ENCODE assay signal across 7 mouse cellular contexts in genomic region chr8:94999004-94999403, GRCm38 (mm10). TPM values are rescaled to one million over a fixed set of nuclear protein-coding genes. Genes with fewer than 3 reads are reported as not detected.
DNase-seq lines count a peak whose midpoint lies in the region; ATAC-seq lines count a peak whose summit lies in the region.

No protein-coding gene starts in this region.

- no peaks in the 10 kb centered on the region for H3K9me3 ChIP-seq in embryonic facial prominence, embryonic 12.5 days
- H3K9me3 ChIP-seq in forebrain, embryonic 13.5 days (replicated peaks) = no peaks in the 10 kb centered on the region
- no peaks in the 10 kb centered on the region for H3K9me3 ChIP-seq in hindbrain, embryonic 15.5 days

- H3K4me1 ChIP-seq in embryonic facial prominence, embryonic 12.5 days = peaks cover 16% of the 10 kb centered on the region
- H3K4me1 ChIP-seq in forebrain, embryonic 13.5 days = peaks cover 59% of the 10 kb centered on the region
- H3K4me1 ChIP-seq in hindbrain, embryonic 15.5 days (replicated peaks) = peaks cover 84% of the 10 kb centered on the region

- ATAC-seq in embryonic facial prominence, embryonic 12.5 days (ENCODE audit: insufficient number of reproducible peaks, insufficient read depth, low FRiP score, low TSS enrichment) = no peak
- ATAC-seq in forebrain, embryonic 13.5 days = no peak
- no peak for ATAC-seq in hindbrain, embryonic 15.5 days (ENCODE audit: low FRiP score, low read depth)

- H3K4me3 ChIP-seq in embryonic facial prominence, embryonic 12.5 days = no peak overlapping the region
- H3K4me3 ChIP-seq in forebrain, embryonic 13.5 days = peak overlapping the region; percentile 78
- H3K4me3 ChIP-seq in hindbrain, embryonic 15.5 days = peak overlapping the region; percentile 44

- no peak overlapping the region for H3K9ac ChIP-seq in embryonic facial prominence, embryonic 12.5 days
- peak overlapping the region; percentile 98 for H3K9ac ChIP-seq in forebrain, embryonic 13.5 days
- peak overlapping the region; percentile 70; the same call in 1 of the 2 replicates for H3K9ac ChIP-seq in hindbrain, embryonic 15.5 days

- H3K36me3 ChIP-seq in embryonic facial prominence, embryonic 12.5 days = no peaks in the 10 kb centered on the region
- H3K36me3 ChIP-seq in forebrain, embryonic 13.5 days (ENCODE audit: poor library complexity, severe bottlenecking) = peaks cover 21% of the 10 kb centered on the region
- H3K36me3 ChIP-seq in hindbrain, embryonic 15.5 days = peaks cover 8% of the 10 kb centered on the region

- peak; percentile 63 for DNase-seq in lung, postnatal 36 days
- no peak for DNase-seq in right cerebral cortex, postnatal 10 days (ENCODE audit: low spot score in 2 of 2)
- DNase-seq in adrenal gland, adult 8-10 months = no peak
- no peak for DNase-seq in B cell, adult 2 months

- no peaks in the 10 kb centered on the region for H3K27me3 ChIP-seq in embryonic facial prominence, embryonic 12.5 days
- H3K27me3 ChIP-seq in forebrain, embryonic 13.5 days = no peaks in the 10 kb centered on the region
- no peaks in the 10 kb centered on the region for H3K27me3 ChIP-seq in hindbrain, embryonic 15.5 days

- 67% methylated on average over 6 of the region's 6 CpGs for WGBS in embryonic facial prominence, embryonic 12.5 days
- 43% methylated on average over 6 of the region's 6 CpGs for WGBS in forebrain, embryonic 13.5 days
- 18% methylated on average over 6 of the region's 6 CpGs for WGBS in hindbrain, embryonic 15.5 days

- H3K4me2 ChIP-seq in embryonic facial prominence, embryonic 12.5 days (replicated peaks) = no peak overlapping the region
- peak overlapping the region; percentile 95 for H3K4me2 ChIP-seq in forebrain, embryonic 13.5 days
- H3K4me2 ChIP-seq in hindbrain, embryonic 15.5 days = peak overlapping the region; percentile 66

- 0 out of 2 replicates have a peak overlapping the region, but pooled peaks have one; percentile 41 for H3K27ac ChIP-seq in embryonic facial prominence, embryonic 12.5 days
- H3K27ac ChIP-seq in forebrain, embryonic 13.5 days = peak overlapping the region; percentile 98
- peak overlapping the region; percentile 93 for H3K27ac ChIP-seq in hindbrain, embryonic 15.5 days (replicated peaks)

RNA-seq across cellular contexts. Expression of gene Adgrg3, which starts 18.5 kb away (rescaled TPM):
- polyA plus RNA-seq in embryonic facial prominence, embryonic 12.5 days (2016; fragmentation: Nextera tagmentation; extraction: Ambion mirVana) = 2.9 and 3.9 TPM in 2 replicates
- 0.79 and 1.0 TPM in 2 replicates for polyA plus RNA-seq in forebrain, embryonic 13.5 days (2015; fragmentation: Nextera tagmentation; extraction: Ambion mirVana)
- polyA plus RNA-seq in hindbrain, embryonic 15.5 days (2015; fragmentation: Nextera tagmentation; extraction: Ambion mirVana) = 0.79 and 0.95 TPM in 2 replicates
- 1 to 10 TPM; 2.2 to 4.1 (median 3.1) TPM for total RNA-seq in adrenal gland, adult 8-10 months (2022)

RNA-seq across cellular contexts. Expression of gene Adgrg1, which starts 24.5 kb away (rescaled TPM):
- polyA plus RNA-seq in embryonic facial prominence, embryonic 12.5 days (2016; fragmentation: Nextera tagmentation; extraction: Ambion mirVana) = 22.3 and 28.2 TPM in 2 replicates
- polyA plus RNA-seq in forebrain, embryonic 13.5 days (2015; fragmentation: Nextera tagmentation; extraction: Ambion mirVana) = 156 and 178 TPM in 2 replicates
- polyA plus RNA-seq in hindbrain, embryonic 15.5 days (2015; fragmentation: Nextera tagmentation; extraction: Ambion mirVana) = 116 and 122 TPM in 2 replicates
- 10 to 100 TPM; 14.6 to 60.9 (median 38.3) TPM for total RNA-seq in adrenal gland, adult 8-10 months (2022)

RNA-seq across cellular contexts. Expression of gene Drc7, which starts 55.9 kb away (rescaled TPM):
- polyA plus RNA-seq in embryonic facial prominence, embryonic 12.5 days (2016; fragmentation: Nextera tagmentation; extraction: Ambion mirVana) = 0.17 TPM in 1 of 2 replicates, not detected in the other
- 0.49 and 1.0 TPM in 2 replicates for polyA plus RNA-seq in forebrain, embryonic 13.5 days (2015; fragmentation: Nextera tagmentation; extraction: Ambion mirVana)
- 2.1 and 2.4 TPM in 2 replicates for polyA plus RNA-seq in hindbrain, embryonic 15.5 days (2015; fragmentation: Nextera tagmentation; extraction: Ambion mirVana)
- total RNA-seq in adrenal gland, adult 8-10 months (2022) = not detected

Comparison
In these comparisons a context has a peak if more than half of its experiments do, and no peak if none do; other contexts are left out.
1. H3K27ac ChIP-seq: peak in every context shown above with its lines; median percentile 98 in forebrain, embryonic 13.5 days; 93 in hindbrain, embryonic 15.5 days; 41 in embryonic facial prominence, embryonic 12.5 days.